Mouse (Mus musculus) midbrain, embryonic 11.5 days (tissue): Measurements from ENCODE around the gene Zic4. TPM values are rescaled to one million over a fixed set of nuclear protein-coding genes. Genes with fewer than 3 reads are reported as not detected.

Experiments used
- ATAC-seq: fragments of 200-750 bp; cut with Nextera tagmentation; 2 replicates; pipeline ENCODE4 v1.8.0; 2017; ENCODE audit warnings: moderate TSS enrichment, moderate library complexity; ENCODE audit not compliant: low FRiP score
- DNase-seq: peaks from one replicate; pipeline ENCODE4 v3.0.0; 2015; ENCODE audit warnings: low spot score; ENCODE audit errors: missing footprints
- H3K27ac ChIP-seq: fragments of 300-500 bp; sonication (generic); 2 replicates; pipeline ENCODE4 v1.5.1; 2014; ENCODE audit warnings: low read depth, low read length
- H3K27me3 ChIP-seq: fragments of 300-500 bp; sonication (generic); 2 replicates; pipeline ENCODE4 v1.6.1; 2014; ENCODE audit warnings: mild to moderate bottlenecking, low read length, moderate library complexity, mixed read lengths; ENCODE audit not compliant: control insufficient read depth, insufficient read depth
- H3K36me3 ChIP-seq: fragments of 300-500 bp; sonication (generic); 2 replicates; pipeline ENCODE4 v1.6.1; 2014; ENCODE audit warnings: mild to moderate bottlenecking, low read length, moderate library complexity, mixed read lengths; ENCODE audit not compliant: control insufficient read depth, insufficient read depth
- H3K4me1 ChIP-seq: fragments of 300-500 bp; sonication (generic); 2 replicates; pipeline ENCODE4 v1.6.1; 2014; ENCODE audit warnings: low read length; ENCODE audit not compliant: control insufficient read depth, insufficient read depth
- H3K4me2 ChIP-seq: fragments of 300-500 bp; sonication (generic); 2 replicates; pipeline ENCODE4 v1.6.1; 2014; ENCODE audit warnings: mild to moderate bottlenecking, moderate library complexity
- H3K4me3 ChIP-seq: fragments of 300-500 bp; sonication (generic); 2 replicates; pipeline ENCODE4 v1.5.1; 2014; ENCODE audit warnings: low read depth, low read length
- H3K9ac ChIP-seq: fragments of 300-500 bp; sonication (generic); 2 replicates; pipeline ENCODE4 v1.6.1; 2014; ENCODE audit warnings: low read length
- H3K9me3 ChIP-seq: fragments of 300-500 bp; sonication (generic); 2 replicates; pipeline ENCODE4 v1.6.1; 2016; ENCODE audit warnings: low read length; ENCODE audit not compliant: control insufficient read depth
- WGBS: fragments of 180-500 bp; shearing (Covaris S2); extraction: QIAGEN DNeasy Blood & Tissue Kit; methylation state at CpG from one replicate; pipeline ENCODE4 v1.1.7; 2014; 5-methylcytosine and 5-hydroxymethylcytosine counted together
- polyA plus RNA-seq: library from polyadenylated mRNA; unstranded; fragments of >200 nt; fragmentation: Nextera tagmentation; extraction: Ambion mirVana; gene quantifications from 2 replicates; pipeline ENCODE4 v1.2.1, GENCODE M21; 2014

Gene Zic4
- polyA plus RNA-seq, 1 experiment from 2014 or later, result 41.7 TPM

DNA sequence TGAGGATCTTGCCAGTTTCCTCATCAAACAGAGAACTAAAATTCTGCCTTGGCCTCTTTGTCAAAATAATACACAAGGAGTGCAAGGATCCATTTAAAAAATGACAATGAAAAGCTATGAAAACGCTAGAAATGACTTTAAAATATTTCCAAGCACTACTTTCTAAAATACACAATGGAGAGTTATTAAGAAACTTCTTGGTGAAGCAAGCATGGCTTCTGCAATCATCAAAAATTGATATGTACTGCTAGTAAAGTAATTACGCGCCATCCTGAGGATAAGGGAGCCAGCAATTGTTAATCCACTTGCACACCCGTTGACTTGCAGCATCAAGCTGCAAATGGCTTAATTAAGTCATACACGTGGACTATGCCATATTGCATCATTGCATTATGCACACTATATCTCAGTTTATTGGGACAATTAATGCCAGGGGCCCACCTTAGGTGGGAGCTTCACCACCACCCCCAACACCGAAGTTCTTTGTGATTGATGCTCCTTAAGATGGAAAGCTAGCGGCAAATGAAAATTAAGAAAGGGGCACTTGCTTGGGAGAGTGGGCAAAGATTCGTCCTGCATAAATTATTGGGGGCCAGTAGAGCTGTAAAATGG lies 38.4 kb downstream of the Zic4 start:
- Histone ChIP-seq H3K36me3 (no peaks in the 10 kb centered on the region), H3K4me1 (no peaks in the 10 kb centered on the region; the same call in 1 of the 2 replicates), H3K27ac (no peak overlapping the region)

DNA sequence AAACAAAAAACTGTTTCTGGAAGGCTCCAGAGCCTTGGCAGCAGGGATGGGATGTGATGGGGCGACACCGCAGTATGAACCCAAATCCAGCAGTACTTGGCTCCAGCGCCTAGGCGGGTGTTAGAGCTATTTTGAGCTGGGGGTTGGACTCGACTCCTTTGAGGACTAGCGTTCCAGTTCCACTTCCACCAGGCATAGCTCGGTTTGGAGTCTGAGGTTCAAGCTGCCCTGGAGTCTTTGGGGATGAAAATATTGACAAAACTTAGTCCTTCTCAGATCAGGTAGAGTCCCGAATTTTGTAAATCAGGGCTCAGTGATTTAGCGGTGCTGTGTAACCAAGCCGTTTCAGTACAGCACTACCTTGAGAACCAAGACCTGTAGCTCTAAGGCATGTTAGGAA lies 39.3 kb downstream of the Zic4 start:
- Histone ChIP-seq H3K36me3 (no peaks in the 10 kb centered on the region), H3K4me3 (no peak overlapping the region), H3K27me3 (peaks cover 96% of the 10 kb centered on the region), H3K9ac (no peak overlapping the region), H3K4me2 (no peak overlapping the region), H3K4me1 (no peaks in the 10 kb centered on the region), H3K9me3 (no peaks in the 10 kb centered on the region), H3K27ac (no peak overlapping the region)
- peak; percentile 93 for DNase-seq
- 3% methylated on average over 10 of the region's 10 CpGs for WGBS
- ATAC-seq, result no peak

More for the DNA sequence above, 38.4 kb downstream of the Zic4 start:
- no peak overlapping the region for H3K4me2 ChIP-seq
- no peaks in the 10 kb centered on the region for H3K9me3 ChIP-seq
- peak; percentile 90 for DNase-seq
- no peak overlapping the region for H3K9ac ChIP-seq
- no peak overlapping the region for H3K4me3 ChIP-seq
- WGBS, result 3% methylated on average over 8 of the region's 8 CpGs
- H3K27me3 ChIP-seq, result peaks cover 96% of the 10 kb centered on the region
- no peak for ATAC-seq

GRCm38 (mm10) chr9:91404229-91404628 lies 42.0 kb downstream of the Zic4 start:
- Histone ChIP-seq H3K36me3 (no peaks in the 10 kb centered on the region), H3K27me3 (peaks cover 90% of the 10 kb centered on the region), H3K9ac (peak overlapping the region; percentile 31; the same call in 1 of the 2 replicates), H3K4me2 (peak overlapping the region; percentile 41; the same call in 1 of the 2 replicates), H3K9me3 (no peaks in the 10 kb centered on the region), H3K27ac (peak overlapping the region; percentile 25; the same call in 1 of the 2 replicates), H3K4me3 (peak overlapping the region; percentile 26; the same call in 1 of the 2 replicates), H3K4me1 (no peaks in the 10 kb centered on the region)
- 1% methylated on average over 13 of the region's 13 CpGs for whole genome bisulfite sequencing
- peak; percentile 92 for DNase-seq
- no peak for ATAC-seq

DNA sequence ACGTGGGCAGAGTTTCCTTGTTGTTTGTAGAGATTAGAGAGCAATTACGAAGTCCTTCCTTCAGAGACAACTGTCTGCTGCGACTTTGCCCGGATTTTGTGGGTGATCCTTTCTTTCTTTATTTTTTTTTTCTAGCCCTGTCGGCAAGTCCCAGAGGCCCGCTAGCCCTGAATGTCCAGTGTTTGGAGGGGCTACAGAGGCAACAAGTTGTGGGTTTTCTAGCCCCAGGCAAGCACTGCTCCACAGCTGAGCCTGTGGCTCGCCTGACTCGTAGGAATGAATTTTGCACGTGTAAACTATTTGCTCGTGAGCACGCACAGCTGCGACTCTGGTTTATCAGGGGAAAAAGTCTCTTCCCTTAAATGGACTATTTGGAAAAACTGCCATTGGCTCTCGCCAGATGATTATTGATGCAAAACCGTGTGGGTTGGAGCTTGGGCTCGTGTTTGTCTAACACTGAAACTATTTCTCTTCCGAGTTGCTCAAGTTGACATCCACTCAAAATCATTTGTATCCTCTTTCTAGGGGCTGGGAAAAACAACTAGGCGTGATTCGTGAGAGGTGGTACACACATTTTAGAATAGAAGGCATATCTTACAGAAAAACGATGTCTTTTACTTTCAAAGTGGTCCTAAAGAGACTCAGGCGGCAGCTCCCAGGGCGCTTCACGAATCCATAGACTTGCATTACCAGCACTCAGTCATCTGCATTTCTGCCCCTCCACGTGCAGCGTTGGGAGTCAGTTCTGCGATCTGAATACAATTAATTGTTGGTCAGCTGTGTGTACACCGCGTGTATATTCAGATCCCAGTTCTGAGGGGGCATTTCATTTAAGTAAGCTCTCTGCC lies 42.9 kb downstream of the Zic4 start:
- under 1% methylated on average over 27 of the region's 27 CpGs for WGBS
- Histone ChIP-seq H3K4me3 (peak overlapping the region; percentile 26), H3K9me3 (no peaks in the 10 kb centered on the region), H3K27me3 (peaks cover 90% of the 10 kb centered on the region), H3K36me3 (no peaks in the 10 kb centered on the region), H3K9ac (peak overlapping the region; percentile 60), H3K27ac (peak overlapping the region; percentile 56), H3K4me1 (no peaks in the 10 kb centered on the region), H3K4me2 (peak overlapping the region; percentile 41)
- DNase-seq (peak; percentile 95), ATAC-seq (no peak; the same call in 1 of the 2 replicates)

DNA sequence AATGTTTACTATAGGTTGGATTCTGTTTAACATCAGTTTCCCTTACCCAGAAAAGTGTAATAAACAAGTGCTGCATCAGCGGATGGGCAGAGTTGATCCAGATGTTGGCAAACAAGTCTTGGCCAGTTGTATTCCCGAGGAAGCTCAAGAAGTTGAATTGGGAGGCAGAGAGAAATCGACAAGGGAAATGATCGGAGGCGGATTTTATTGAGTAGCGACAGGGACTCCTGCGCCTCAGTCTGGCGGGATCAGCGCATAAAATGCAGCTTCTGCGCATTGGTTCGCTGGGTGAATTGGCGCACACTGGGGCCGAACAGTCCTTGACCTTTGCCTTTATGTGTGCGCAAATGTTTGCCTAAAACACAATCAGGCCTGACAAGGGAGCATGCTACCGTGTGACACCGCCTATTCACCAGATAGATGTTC lies 43.6 kb downstream of the Zic4 start:
- Histone ChIP-seq H3K4me1 (no peaks in the 10 kb centered on the region), H3K9ac (peak overlapping the region; percentile 60), H3K4me3 (peak overlapping the region; percentile 26), H3K27ac (peak overlapping the region; percentile 46; the same call in 1 of the 2 replicates), H3K27me3 (peaks cover 90% of the 10 kb centered on the region), H3K4me2 (peak overlapping the region; percentile 41), H3K36me3 (no peaks in the 10 kb centered on the region), H3K9me3 (no peaks in the 10 kb centered on the region)
- peak; percentile 53 for ATAC-seq
- peak; percentile 97 for DNase-seq
- WGBS, result under 1% methylated on average over 16 of the region's 16 CpGs

- 1% methylated on average over 6 of the region's 6 CpGs for WGBS
Measured at GRCm38 (mm10) chr9:91406258-91406763, 44.1 kb downstream of the Zic4 start.

DNA sequence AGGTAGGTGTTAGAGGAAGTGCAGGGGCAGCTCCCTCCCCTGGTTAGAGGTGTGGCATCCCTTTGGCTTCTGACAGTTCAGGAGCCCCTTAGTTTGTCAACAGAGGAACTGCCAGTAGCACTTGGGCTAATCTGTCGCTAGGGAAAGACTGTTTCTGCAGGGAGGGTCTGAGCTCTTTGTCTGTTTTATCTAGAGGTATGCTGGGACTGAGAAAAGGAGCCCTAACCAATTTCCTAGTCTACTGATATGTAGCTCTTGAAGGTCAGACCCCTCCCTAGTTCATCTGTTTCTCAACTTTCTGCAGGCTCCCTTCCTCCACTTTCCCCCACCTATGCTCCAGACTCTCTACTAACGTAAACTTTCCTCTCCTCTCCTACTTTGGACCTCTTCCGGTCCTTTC lies 47.6 kb downstream of the Zic4 start:
- WGBS, result 1% methylated on average over 3 of the region's 3 CpGs
- DNase-seq (peak; percentile 91), ATAC-seq (no peak)
- Histone ChIP-seq H3K9me3 (no peaks in the 10 kb centered on the region), H3K27ac (no peak overlapping the region), H3K9ac (no peak overlapping the region), H3K4me1 (peaks cover 7% of the 10 kb centered on the region), H3K27me3 (peaks cover 67% of the 10 kb centered on the region), H3K36me3 (no peaks in the 10 kb centered on the region), H3K4me2 (peak overlapping the region; percentile 23; the same call in 1 of the 2 replicates), H3K4me3 (no peak overlapping the region)

More at GRCm38 (mm10) chr9:91406258-91406763, 44.1 kb downstream of the Zic4 start:
- Histone ChIP-seq H3K4me3 (peak overlapping the region; percentile 26; the same call in 1 of the 2 replicates), H3K4me2 (peak overlapping the region; percentile 41; the same call in 1 of the 2 replicates), H3K9me3 (no peaks in the 10 kb centered on the region), H3K9ac (peak overlapping the region; percentile 60), H3K4me1 (no peaks in the 10 kb centered on the region), H3K27me3 (peaks cover 89% of the 10 kb centered on the region), H3K27ac (peak overlapping the region; percentile 46; the same call in 1 of the 2 replicates), H3K36me3 (no peaks in the 10 kb centered on the region)
- DNase-seq (peak; percentile 93), ATAC-seq (no peak)

DNA sequence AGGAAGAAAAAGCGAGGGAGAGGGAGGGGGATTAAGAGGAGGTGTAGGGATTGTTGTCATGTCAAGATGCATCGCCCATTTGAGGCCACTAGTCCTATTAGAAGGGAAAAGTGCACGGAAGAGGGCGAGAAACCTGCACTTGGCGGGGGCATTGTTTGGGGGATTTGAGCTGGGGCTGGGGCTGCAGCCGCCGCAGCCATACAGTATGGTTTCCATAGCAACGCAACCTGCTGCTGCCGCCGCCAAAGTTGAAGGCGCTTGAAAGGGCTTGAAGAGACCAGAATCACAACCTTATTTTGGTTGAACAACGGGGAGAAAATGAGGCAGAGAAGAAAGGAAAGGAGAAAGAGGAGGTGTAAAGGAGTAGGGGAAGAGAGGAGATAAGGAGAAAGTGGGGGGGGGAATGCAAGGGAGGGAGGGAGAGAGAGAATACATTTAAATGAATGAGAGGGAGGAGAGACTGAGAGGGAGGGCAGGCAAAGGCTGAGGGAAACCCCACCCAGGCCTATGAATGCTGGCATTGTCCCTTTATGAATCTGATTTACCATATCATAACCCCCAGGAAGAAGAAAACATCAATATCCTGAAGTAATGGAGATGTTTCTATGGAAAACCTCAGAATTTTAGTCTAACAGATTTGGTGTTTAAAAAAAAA lies 51.9 kb downstream of the Zic4 start:
- H3K9ac ChIP-seq, result no peak overlapping the region
- no peak overlapping the region for H3K27ac ChIP-seq
- DNase-seq (peak; percentile 94), ATAC-seq (peak; percentile 86)
- peaks cover 12% of the 10 kb centered on the region for H3K4me1 ChIP-seq
- peaks cover 69% of the 10 kb centered on the region for H3K27me3 ChIP-seq
- peak overlapping the region; percentile 17 for H3K4me2 ChIP-seq
- WGBS, result 0% methylated on average over 12 of the region's 12 CpGs
- H3K36me3 ChIP-seq, result no peaks in the 10 kb centered on the region
- H3K9me3 ChIP-seq, result no peaks in the 10 kb centered on the region
- H3K4me3 ChIP-seq, result no peak overlapping the region
